22 mouse cellular contexts compared by ENCODE assay signal in genomic region chr1:139007475-139007874, GRCm38 (mm10). TPM values are rescaled to one million over a fixed set of nuclear protein-coding genes. Genes with fewer than 3 reads are reported as not detected.
DNase-seq lines count a peak whose midpoint lies in the region; ATAC-seq and TF ChIP-seq lines count a peak whose summit lies in the region.
"Had no signal": no experiment of that assay in that cellular context is flagged by ENCODE, and none has a peak within 500 bp of the region (broad histone marks: within the 10 kb centered on the region; RNA-seq: fewer than 3 reads in every experiment).

No protein-coding gene starts in this region.

- no peak overlapping the region for H3K4me3 ChIP-seq in MEL (ENCODE audit: control insufficient read depth in 1 of 2, insufficient read depth in 1 of 2, low read depth in 2 of 2, low read length in 2 of 2)
- H3K4me3 ChIP-seq: embryonic facial prominence, embryonic 10.5 days; embryonic facial prominence, embryonic 12.5 days; forebrain, embryonic 13.5 days; forebrain, embryonic 15.5 days had no signal

- TF ChIP-seq EP300 in MEL (IDR thresholded peaks at IDR 0.05; ENCODE audit: low read depth in 1 of 2, low read length in 2 of 2): no peak

- 0 out of 2 replicates have a peak, but pooled peaks have one; percentile 43 for ATAC-seq in common myeloid progenitor, adult 5-6 weeks (replicated peaks; ENCODE audit: low read depth, poor library complexity, severe bottlenecking)
- peak; percentile 80 for ATAC-seq in megakaryocyte, adult 5-6 weeks (ENCODE audit: poor library complexity, severe bottlenecking)
- ATAC-seq: forebrain, embryonic 13.5 days; forebrain, embryonic 15.5 days; forebrain, postnatal 0 days had no signal

- no peak overlapping the region for H3K27ac ChIP-seq in MEL (ENCODE audit: control insufficient read depth, low read depth, low read length)
- H3K27ac ChIP-seq: embryonic facial prominence, embryonic 10.5 days; embryonic facial prominence, embryonic 12.5 days; forebrain, embryonic 13.5 days; forebrain, embryonic 15.5 days had no signal

- peaks cover 0 to 2% of the 10 kb centered on the region in 2 experiments; a peak in 1 of 4 replicates for H3K36me3 ChIP-seq in MEL (ENCODE audit: control insufficient read depth in 1 of 2, insufficient read depth in 2 of 2, low read length in 2 of 2)
- H3K36me3 ChIP-seq: embryonic facial prominence, embryonic 10.5 days; embryonic facial prominence, embryonic 12.5 days; forebrain, embryonic 15.5 days had no signal

- no peaks in the 10 kb centered on the region for H3K4me1 ChIP-seq in MEL (ENCODE audit: control insufficient read depth in 1 of 2, insufficient read depth in 2 of 2, low read length in 2 of 2)
- H3K4me1 ChIP-seq: embryonic facial prominence, embryonic 10.5 days; embryonic facial prominence, embryonic 12.5 days; forebrain, embryonic 13.5 days; forebrain, embryonic 15.5 days had no signal

- no peak for TF ChIP-seq CTCF in MEL (IDR thresholded peaks at IDR 0.05 in 2 of 3, conservative IDR thresholded peaks at IDR 0.05 in 1 of 3; ENCODE audit: control insufficient read depth in 1 of 3, insufficient read depth in 1 of 3, low read depth in 2 of 3, low read length in 3 of 3, poor library complexity in 1 of 3, severe bottlenecking in 1 of 3)

- no peaks in the 10 kb centered on the region for H3K27me3 ChIP-seq in MEL (ENCODE audit: control insufficient read depth in 1 of 2, insufficient read depth in 2 of 2, low read length in 2 of 2)
- H3K27me3 ChIP-seq: embryonic facial prominence, embryonic 12.5 days; forebrain, embryonic 13.5 days; forebrain, embryonic 15.5 days had no signal

- no peaks in the 10 kb centered on the region for H3K79me2 ChIP-seq in MEL (ENCODE audit: control insufficient read depth, insufficient read depth, low read length, poor library complexity)

- no peak for DNase-seq in MEL (ENCODE audit: low read depth, low spot score)
- peak; percentile 6 for DNase-seq in MEL-GATA-1-ER (ENCODE audit: extremely low read depth, low read depth)
- no peak for DNase-seq in spleen, postnatal 14 days (ENCODE audit: low spot score in 2 of 2)
- DNase-seq in left cerebral cortex, adult 11 months (ENCODE audit: low spot score): no peak
- no peak for DNase-seq in heart, adult 11 months
- no peak for DNase-seq in embryo, embryonic 10.5 days (ENCODE audit: low spot score)
- DNase-seq: adrenal gland, adult 2 months; adrenal gland, postnatal 10 days; adrenal gland, postnatal 25 days; cerebellum, adult 11-12 months; cerebellum, adult 2 months; cerebellum, adult 9-10 months; cerebellum, postnatal 10 days; cerebellum, postnatal 36 days; embryo, embryonic 11 days; forebrain, postnatal 0 days had no signal

- no peaks in the 10 kb centered on the region for H3K9me3 ChIP-seq in MEL (replicated peaks; ENCODE audit: insufficient read depth, low read length)
- H3K9me3 ChIP-seq: embryonic facial prominence, embryonic 10.5 days; embryonic facial prominence, embryonic 12.5 days; forebrain, embryonic 13.5 days; forebrain, embryonic 15.5 days had no signal

- no peak for TF ChIP-seq RAD21 in MEL (IDR thresholded peaks at IDR 0.05; ENCODE audit: low read depth, low read length)

- no peak overlapping the region for H3K9ac ChIP-seq in MEL (ENCODE audit: control insufficient read depth, low read depth, low read length, poor library complexity, severe bottlenecking)
- H3K9ac ChIP-seq: embryonic facial prominence, embryonic 12.5 days; forebrain, embryonic 13.5 days; forebrain, embryonic 15.5 days; forebrain, postnatal 0 days had no signal

- no peak for TF ChIP-seq POLR2A in MEL (IDR thresholded peaks at IDR 0.05; ENCODE audit: control insufficient read depth in 1 of 2, insufficient read depth in 1 of 2, low read depth in 1 of 2, low read length in 2 of 2, poor library complexity in 1 of 2)

TF ChIP-seq in MEL, 35 proteins besides CTCF, POLR2A, EP300 and RAD21:
- no peak for TF ChIP-seq E2F4 (IDR thresholded peaks at IDR 0.05; ENCODE audit: borderline replicate concordance, low read depth, low read length)
- TF ChIP-seq SMC3 (IDR thresholded peaks at IDR 0.05; ENCODE audit: low read depth, low read length): no peak
- TF ChIP-seq ZNF384 (IDR thresholded peaks at IDR 0.05; ENCODE audit: low read depth, low read length): peak; percentile 54; the same call in 1 of the 2 replicates

RNA-seq across cellular contexts. Expression of gene Dennd1b, which starts 44.2 kb away (rescaled TPM):
- total RNA-seq in MEL (2012; rRNA removed): 4.1 and 4.9 TPM in 2 replicates
- polyA plus RNA-seq in MEL (2012; ENCODE audit: insufficient read depth in 1 of 2, insufficient read length in 2 of 2, low read depth in 1 of 2, low replicate concordance in 2 of 2, missing spikeins in 1 of 2): 1 to 10 TPM in 1 of 2 experiments, not detected in 1; 3.9 TPM
- total RNA-seq in common myeloid progenitor, adult 5-6 weeks (2017): 20.9 and 25.1 TPM in 2 replicates
- 26.2 and 28.1 TPM in 2 replicates for total RNA-seq in megakaryocyte, adult 5-6 weeks (2015)
- total RNA-seq in megakaryocyte, adult 5-6 weeks (2017): 21.0 and 26.8 TPM in 2 replicates
